In the genomic region with DNA sequence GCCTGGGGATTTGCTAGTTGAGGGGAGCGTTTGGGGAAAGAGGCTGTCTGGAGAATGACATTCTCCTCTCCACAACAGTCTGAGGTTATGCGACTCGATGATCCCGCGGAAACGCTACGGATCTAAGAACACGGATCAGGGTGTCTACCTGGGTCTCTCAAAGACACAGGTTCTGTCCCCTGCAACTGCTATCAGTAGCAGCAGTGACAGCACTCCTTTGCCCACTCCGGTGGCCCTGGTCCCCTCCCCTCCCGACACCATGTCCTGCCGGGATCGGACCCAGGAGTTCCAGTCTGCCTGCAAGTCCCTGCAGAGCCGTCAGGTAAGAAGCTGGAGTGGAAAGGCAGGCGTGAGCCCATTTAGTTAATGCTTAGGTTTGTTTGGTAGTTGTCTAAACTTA, we compare ENCODE assay signal across 1 mouse cellular context.
TF ChIP-seq lines count a peak whose summit lies in the region.

No protein-coding gene starts in this region.

TF ChIP-seq in CH12.LX, 34 proteins besides CTCF, POLR2A, EP300 and RAD21:
- no peak for TF ChIP-seq NELFE (IDR thresholded peaks at IDR 0.05; ENCODE audit: low read depth, low read length)
- no peak for TF ChIP-seq JUND (conservative IDR thresholded peaks at IDR 0.05; ENCODE audit: low read depth, low read length)
- TF ChIP-seq HCFC1 (IDR thresholded peaks at IDR 0.05; ENCODE audit: low read depth, low read length) = no peak
- no peak for TF ChIP-seq SIN3A (IDR thresholded peaks at IDR 0.05; ENCODE audit: low read length)
- no peak for TF ChIP-seq CHD2 (IDR thresholded peaks at IDR 0.05; ENCODE audit: low read length)
- TF ChIP-seq ZMIZ1 (IDR thresholded peaks at IDR 0.05; ENCODE audit: low read depth, low read length) = no peak
- no peak for TF ChIP-seq RCOR1 (conservative IDR thresholded peaks at IDR 0.05; ENCODE audit: low read depth, low read length)
